Mouse (Mus musculus): ENCODE results near the gene Srcap.

DNA sequence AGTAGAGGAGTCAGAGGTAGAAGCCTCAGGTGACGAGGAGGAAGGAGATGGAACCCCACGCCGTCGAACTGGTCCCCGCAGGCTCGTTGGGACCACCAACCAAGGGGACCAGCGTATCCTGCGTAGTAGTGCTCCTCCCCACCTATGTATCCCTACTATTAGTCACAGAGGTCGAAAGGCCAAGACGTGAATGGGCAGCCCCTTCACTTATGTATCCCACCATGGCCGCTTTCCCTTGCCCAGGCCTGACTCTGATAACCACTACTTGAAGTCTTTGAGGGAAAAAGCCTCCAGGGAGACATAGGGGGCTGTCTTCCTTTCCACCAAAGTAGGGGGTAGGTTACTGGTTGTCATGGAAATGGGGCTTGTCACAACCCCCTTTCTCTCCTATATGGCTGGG is 48.8 kb downstream of the Srcap start:
- TF ChIP-seq MAX (IDR thresholded peaks at IDR 0.05) (no peak), CTCF (IDR thresholded peaks at IDR 0.05; ENCODE audit: control insufficient read depth, insufficient read depth, insufficient read length) (no peak), USF1 (IDR thresholded peaks at IDR 0.05; ENCODE audit: low read depth) (no peak), MYOG (IDR thresholded peaks at IDR 0.05; ENCODE audit: control insufficient read depth, extremely low read depth, insufficient read length) (no peak), MYOD1 (IDR thresholded peaks at IDR 0.05; ENCODE audit: control insufficient read depth, insufficient read length, low read depth) (no peak), CEBPB (IDR thresholded peaks at IDR 0.05; ENCODE audit: low read depth) (no peak), FOSL1 (IDR thresholded peaks at IDR 0.05; ENCODE audit: insufficient read depth, low read length, poor library complexity, severe bottlenecking) (no peak)

Data from C2C12 (cell line).